In genomic region chr1:189066446-189067151, GRCm38 (mm10) we compare ENCODE assay signal across 22 mouse cellular contexts. TPM values are rescaled to one million over a fixed set of nuclear protein-coding genes. Genes with fewer than 3 reads are reported as not detected.
DNase-seq lines count a peak whose midpoint lies in the region; ATAC-seq and TF ChIP-seq lines count a peak whose summit lies in the region.
"Had no signal": no experiment of that assay in that cellular context is flagged by ENCODE, and none has a peak within 500 bp of the region (broad histone marks: within the 10 kb centered on the region; RNA-seq: fewer than 3 reads in every experiment).

No protein-coding gene starts in this region.

- H3K4me2 ChIP-seq in midbrain, embryonic 14.5 days (ENCODE audit: low read length), result peak overlapping the region; percentile 0; the same call in 1 of the 2 replicates
- no peak overlapping the region for H3K4me2 ChIP-seq in midbrain, embryonic 11.5 days
- no peak overlapping the region for H3K4me2 ChIP-seq in hindbrain, embryonic 15.5 days
- H3K4me2 ChIP-seq in midbrain, postnatal 0 days (ENCODE audit: low read depth, low read length, poor library complexity, severe bottlenecking), result no peak overlapping the region

- ATAC-seq in midbrain, embryonic 14.5 days (ENCODE audit: low FRiP score, low TSS enrichment), result no peak
- ATAC-seq in midbrain, embryonic 11.5 days (ENCODE audit: low FRiP score), result no peak
- no peak for ATAC-seq in hindbrain, embryonic 15.5 days (ENCODE audit: low FRiP score, low read depth)
- ATAC-seq in midbrain, postnatal 0 days (ENCODE audit: low FRiP score), result no peak
- ATAC-seq: inflammation-experienced regulatory T-cells, adult 6 months had no signal

- intact Hi-C loops in gastrocnemius, adult 2 months (cut with DNase I), result no loop called here
- intact Hi-C loops in gastrocnemius, postnatal 14 days (cut with DNase I; ENCODE audit: low total_unique reads), result no loop called here
- intact Hi-C loops in left cerebral cortex, postnatal 36 days (cut with DNase I), result no loop called here

- H3K27ac ChIP-seq in gastrocnemius, adult 2 months, result peak overlapping the region; percentile 54
- peak overlapping the region; percentile 43; the same call in 1 of the 2 replicates for H3K27ac ChIP-seq in midbrain, embryonic 14.5 days (replicated peaks; ENCODE audit: low read depth, low read length)
- H3K27ac ChIP-seq in midbrain, embryonic 11.5 days (ENCODE audit: low read depth, low read length), result no peak overlapping the region
- H3K27ac ChIP-seq in hindbrain, embryonic 15.5 days (replicated peaks), result peak overlapping the region; percentile 74
- no peak overlapping the region for H3K27ac ChIP-seq in midbrain, postnatal 0 days (ENCODE audit: low read depth, low read length)
- H3K27ac ChIP-seq: embryonic facial prominence, embryonic 13.5 days; kidney, postnatal 0 days; macrophage had no signal

- H3K9ac ChIP-seq in midbrain, embryonic 14.5 days (replicated peaks; ENCODE audit: low read length), result no peak overlapping the region
- no peak overlapping the region for H3K9ac ChIP-seq in midbrain, embryonic 11.5 days (ENCODE audit: low read length)
- H3K9ac ChIP-seq in hindbrain, embryonic 15.5 days, result no peak overlapping the region
- no peak overlapping the region for H3K9ac ChIP-seq in midbrain, postnatal 0 days (replicated peaks; ENCODE audit: low read length, poor library complexity, severe bottlenecking)
- H3K9ac ChIP-seq: embryonic facial prominence, embryonic 13.5 days had no signal

- no peak for TF ChIP-seq CTCF in gastrocnemius, adult 2 months (IDR thresholded peaks at IDR 0.05)
- no peak for TF ChIP-seq CTCF in midbrain, postnatal 0 days (IDR thresholded peaks at IDR 0.05)

- H3K4me3 ChIP-seq in gastrocnemius, adult 2 months, result peak overlapping the region; percentile 38; the same call in 1 of the 2 replicates
- H3K4me3 ChIP-seq in midbrain, embryonic 14.5 days (replicated peaks; ENCODE audit: low read depth, low read length), result no peak overlapping the region
- no peak overlapping the region for H3K4me3 ChIP-seq in midbrain, embryonic 11.5 days (ENCODE audit: low read depth, low read length)
- H3K4me3 ChIP-seq in hindbrain, embryonic 15.5 days, result no peak overlapping the region
- H3K4me3 ChIP-seq in midbrain, postnatal 0 days (ENCODE audit: low read depth, low read length), result no peak overlapping the region
- H3K4me3 ChIP-seq: embryonic facial prominence, embryonic 13.5 days; erythroblast, embryonic 14.5 days; heart, adult 2 months; myocyte had no signal

- no peak for DNase-seq in gastrocnemius, adult 2 months
- DNase-seq in gastrocnemius, postnatal 14 days, result no peak
- DNase-seq in midbrain, embryonic 14.5 days, result peak; percentile 64
- DNase-seq in midbrain, embryonic 11.5 days (ENCODE audit: low spot score, missing footprints), result no peak
- peak; percentile 44 for DNase-seq in midbrain, postnatal 0 days (ENCODE audit: low spot score)
- no peak for DNase-seq in left cerebral cortex, postnatal 36 days (ENCODE audit: low spot score in 2 of 2)
- DNase-seq: adrenal gland, adult 2 months; cerebellum, adult 18-20 months; cerebellum, postnatal 36 days; embryo, embryonic 11 days; gastrocnemius, postnatal 25 days; kidney, adult 18-20 months; right cerebral cortex, postnatal 25 days; spleen, adult 18-20 months had no signal

- no peaks in the 10 kb centered on the region for H3K27me3 ChIP-seq in midbrain, embryonic 14.5 days (ENCODE audit: control insufficient read depth, insufficient read depth, low read length)
- H3K27me3 ChIP-seq in midbrain, embryonic 11.5 days (ENCODE audit: control insufficient read depth, insufficient read depth, low read length), result no peaks in the 10 kb centered on the region
- no peaks in the 10 kb centered on the region for H3K27me3 ChIP-seq in hindbrain, embryonic 15.5 days
- H3K27me3 ChIP-seq in midbrain, postnatal 0 days (ENCODE audit: insufficient read depth, low read length), result no peaks in the 10 kb centered on the region
- H3K27me3 ChIP-seq: embryonic facial prominence, embryonic 13.5 days had no signal

- H3K4me1 ChIP-seq in midbrain, embryonic 14.5 days (ENCODE audit: control insufficient read depth, insufficient read depth, low read length), result no peaks in the 10 kb centered on the region
- H3K4me1 ChIP-seq in midbrain, embryonic 11.5 days (ENCODE audit: control insufficient read depth, insufficient read depth, low read length), result no peaks in the 10 kb centered on the region
- peaks cover 9% of the 10 kb centered on the region; the same call in 1 of the 2 replicates for H3K4me1 ChIP-seq in hindbrain, embryonic 15.5 days (replicated peaks)
- peaks cover 7% of the 10 kb centered on the region; the same call in 1 of the 2 replicates for H3K4me1 ChIP-seq in midbrain, postnatal 0 days (ENCODE audit: insufficient read depth, low read length)

- 18% methylated on average over 6 of the region's 7 CpGs for WGBS in midbrain, embryonic 14.5 days
- whole genome bisulfite sequencing in midbrain, embryonic 11.5 days, result 38% methylated on average over 6 of the region's 7 CpGs
- WGBS in hindbrain, embryonic 15.5 days, result 20% methylated on average over 6 of the region's 7 CpGs
- WGBS in midbrain, postnatal 0 days, result 11% methylated on average over 6 of the region's 7 CpGs

- H3K9me3 ChIP-seq in midbrain, embryonic 14.5 days (ENCODE audit: control insufficient read depth, low read length), result no peaks in the 10 kb centered on the region
- H3K9me3 ChIP-seq in midbrain, embryonic 11.5 days (ENCODE audit: control insufficient read depth, low read length), result no peaks in the 10 kb centered on the region
- H3K9me3 ChIP-seq in hindbrain, embryonic 15.5 days, result no peaks in the 10 kb centered on the region
- H3K9me3 ChIP-seq in midbrain, postnatal 0 days (ENCODE audit: low read length), result no peaks in the 10 kb centered on the region
- H3K9me3 ChIP-seq: embryonic facial prominence, embryonic 13.5 days had no signal

- no peaks in the 10 kb centered on the region for H3K36me3 ChIP-seq in midbrain, embryonic 14.5 days (ENCODE audit: control insufficient read depth, insufficient read depth, low read length)
- no peaks in the 10 kb centered on the region for H3K36me3 ChIP-seq in midbrain, embryonic 11.5 days (ENCODE audit: control insufficient read depth, insufficient read depth, low read length)
- H3K36me3 ChIP-seq in hindbrain, embryonic 15.5 days, result no peaks in the 10 kb centered on the region
- no peaks in the 10 kb centered on the region for H3K36me3 ChIP-seq in midbrain, postnatal 0 days (ENCODE audit: insufficient read depth, low read length)
- H3K36me3 ChIP-seq: embryonic facial prominence, embryonic 13.5 days had no signal

RNA-seq across cellular contexts. Expression of gene Kctd3, which starts 59.0 kb away (rescaled TPM):
- total RNA-seq in gastrocnemius, adult 2 months (2021), result 10 to 100 TPM; 12.3 to 19.9 TPM
- total RNA-seq in gastrocnemius, postnatal 14 days (2021), result 10 to 100 TPM; 28.6 to 33.5 TPM
- 43.1 and 53.9 TPM in 2 replicates for polyA plus RNA-seq in midbrain, embryonic 14.5 days (2014; fragmentation: Nextera tagmentation; extraction: Ambion mirVana)
- polyA plus RNA-seq in midbrain, embryonic 11.5 days (2014; fragmentation: Nextera tagmentation; extraction: Ambion mirVana), result 36.1 and 36.7 TPM in 2 replicates
- 48.3 and 53.3 TPM in 2 replicates for polyA plus RNA-seq in hindbrain, embryonic 15.5 days (2015; fragmentation: Nextera tagmentation; extraction: Ambion mirVana)
- total RNA-seq in midbrain, postnatal 0 days (2014; rRNA removed), result 86.8 and 90.4 TPM in 2 replicates
- 47.4 and 47.7 TPM in 2 replicates for polyA plus RNA-seq in midbrain, postnatal 0 days (2015; fragmentation: Nextera tagmentation; extraction: Ambion mirVana)
- total RNA-seq in left cerebral cortex, postnatal 36 days (2021), result 10 to 100 TPM; 95.0 to 97.8 TPM

Comparison
In these comparisons a context has a peak if more than half of its experiments do, and no peak if none do; other contexts are left out.
1. DNase-seq: peak in midbrain, embryonic 14.5 days (single experiment) and midbrain, postnatal 0 days (single experiment); none in gastrocnemius, adult 2 months (single experiment), gastrocnemius, postnatal 14 days (single experiment), midbrain, embryonic 11.5 days (single experiment) and left cerebral cortex, postnatal 36 days (0 of 2).
2. H3K27ac ChIP-seq: peak in gastrocnemius, adult 2 months (single experiment), midbrain, embryonic 14.5 days (single experiment) and hindbrain, embryonic 15.5 days (single experiment); none in midbrain, embryonic 11.5 days (single experiment) and midbrain, postnatal 0 days (single experiment).